Mouse (Mus musculus) hindbrain, embryonic 13.5 days (tissue): ENCODE data around the gene Cacng2. TPM values are rescaled to one million over a fixed set of nuclear protein-coding genes. Genes with fewer than 3 reads are reported as not detected.

Experiments used
- ATAC-seq: fragments of 200-750 bp; cut with Nextera tagmentation; 2 replicates; pipeline ENCODE4 v1.8.0; 2017; ENCODE audit warnings: moderate TSS enrichment; ENCODE audit not compliant: low FRiP score
- H3K27ac ChIP-seq: fragments of 300-500 bp; sonication (generic); 2 replicates; pipeline ENCODE4 v1.5.1; 2015; ENCODE audit warnings: inconsistent platforms, mild to moderate bottlenecking, moderate library complexity
- H3K27me3 ChIP-seq: fragments of 300-500 bp; sonication (generic); 2 replicates; pipeline ENCODE4 v1.6.1; 2015; ENCODE audit warnings: mild to moderate bottlenecking, inconsistent platforms
- H3K36me3 ChIP-seq: fragments of 300-500 bp; sonication (generic); 2 replicates; pipeline ENCODE4 v1.6.1; 2015; ENCODE audit warnings: mild to moderate bottlenecking, inconsistent platforms
- H3K4me1 ChIP-seq: fragments of 300-500 bp; sonication (generic); replicated peaks from 2 replicates; pipeline ENCODE4 v1.6.1; 2015; ENCODE audit warnings: inconsistent platforms
- H3K4me2 ChIP-seq: fragments of 300-500 bp; sonication (generic); 2 replicates; pipeline ENCODE4 v1.6.1; 2015; ENCODE audit warnings: inconsistent platforms, mild to moderate bottlenecking, moderate library complexity
- H3K4me3 ChIP-seq: fragments of 300-500 bp; sonication (generic); 2 replicates; pipeline ENCODE4 v1.5.1; 2015; ENCODE audit warnings: mild to moderate bottlenecking, inconsistent platforms
- H3K9ac ChIP-seq: fragments of 300-500 bp; sonication (generic); 2 replicates; pipeline ENCODE4 v1.6.1; 2015; ENCODE audit warnings: mild to moderate bottlenecking, inconsistent platforms
- H3K9me3 ChIP-seq: fragments of 300-500 bp; sonication (generic); 2 replicates; pipeline ENCODE4 v1.6.1; 2016; ENCODE audit warnings: inconsistent platforms
- WGBS: fragments of 180-500 bp; shearing (Covaris S2); methylation state at CpG from one replicate; pipeline ENCODE4 v1.1.7; 2015; 5-methylcytosine and 5-hydroxymethylcytosine counted together
- polyA plus RNA-seq: library from polyadenylated mRNA; unstranded; fragments of >200 nt; fragmentation: Nextera tagmentation; extraction: Ambion mirVana; gene quantifications from 2 replicates; pipeline ENCODE4 v1.2.1, GENCODE M21; 2015

The Cacng2 gene
- polyA plus RNA-seq, 1 experiment from 2014 or later: 10.5 TPM

- peaks cover 33% of the 10 kb centered on the region for H3K4me1 ChIP-seq
- no peak overlapping the region for H3K27ac ChIP-seq
- no peaks in the 10 kb centered on the region for H3K36me3 ChIP-seq
- H3K27me3 ChIP-seq: no peaks in the 10 kb centered on the region
- no peak overlapping the region for H3K4me2 ChIP-seq
- 81% methylated on average over 4 of the region's 4 CpGs for WGBS
- no peaks in the 10 kb centered on the region for H3K9me3 ChIP-seq
- H3K4me3 ChIP-seq: no peak overlapping the region
- H3K9ac ChIP-seq: no peak overlapping the region
- ATAC-seq: no peak
Measured at GRCm38 (mm10) chr15:78080326-78080725, 39.5 kb downstream of the Cacng2 start.

GRCm38 (mm10) chr15:78078776-78079628, 40.8 kb downstream of the Cacng2 start:
- Histone ChIP-seq H3K4me1 (peaks cover 33% of the 10 kb centered on the region), H3K36me3 (no peaks in the 10 kb centered on the region), H3K4me3 (no peak overlapping the region), H3K27ac (peak overlapping the region; percentile 50; the same call in 1 of the 2 replicates), H3K27me3 (no peaks in the 10 kb centered on the region), H3K9me3 (no peaks in the 10 kb centered on the region), H3K4me2 (no peak overlapping the region), H3K9ac (no peak overlapping the region)
- WGBS: 70% methylated on average over 15 of the region's 15 CpGs
- peak; percentile 31; the same call in 1 of the 2 replicates for ATAC-seq

- Histone ChIP-seq H3K4me1 (peaks cover 28% of the 10 kb centered on the region), H3K27me3 (no peaks in the 10 kb centered on the region), H3K4me3 (no peak overlapping the region), H3K36me3 (no peaks in the 10 kb centered on the region), H3K4me2 (no peak overlapping the region), H3K9me3 (no peaks in the 10 kb centered on the region), H3K27ac (peak overlapping the region; percentile 50; the same call in 1 of the 2 replicates), H3K9ac (no peak overlapping the region)
- ATAC-seq: 0 out of 2 replicates have a peak, but pooled peaks have one; percentile 5
- WGBS: 66% methylated on average over 4 of the region's 5 CpGs
Measured at GRCm38 (mm10) chr15:78078206-78078605, 41.6 kb downstream of the Cacng2 start.

GRCm38 (mm10) chr15:78075921-78076320, 43.9 kb downstream of the Cacng2 start:
- no peak for ATAC-seq
- Histone ChIP-seq H3K4me1 (peaks cover 8% of the 10 kb centered on the region; the same call in 1 of the 2 replicates), H3K36me3 (no peaks in the 10 kb centered on the region), H3K9me3 (no peaks in the 10 kb centered on the region), H3K4me2 (no peak overlapping the region), H3K27me3 (no peaks in the 10 kb centered on the region), H3K4me3 (no peak overlapping the region), H3K9ac (no peak overlapping the region), H3K27ac (no peak overlapping the region)
- 49% methylated on average over 3 of the region's 3 CpGs for WGBS

GRCm38 (mm10) chr15:78073109-78073508, 46.7 kb downstream of the Cacng2 start:
- Histone ChIP-seq H3K9ac (no peak overlapping the region), H3K36me3 (no peaks in the 10 kb centered on the region), H3K4me2 (no peak overlapping the region), H3K27me3 (no peaks in the 10 kb centered on the region), H3K4me1 (no peaks in the 10 kb centered on the region), H3K4me3 (no peak overlapping the region), H3K27ac (no peak overlapping the region), H3K9me3 (no peaks in the 10 kb centered on the region)
- no peak for ATAC-seq
- WGBS: 88% methylated on average over 7 of the region's 7 CpGs

- Histone ChIP-seq H3K27ac (no peak overlapping the region), H3K9ac (no peak overlapping the region), H3K36me3 (no peaks in the 10 kb centered on the region), H3K4me1 (peaks cover 35% of the 10 kb centered on the region), H3K27me3 (no peaks in the 10 kb centered on the region), H3K9me3 (no peaks in the 10 kb centered on the region), H3K4me2 (no peak overlapping the region), H3K4me3 (no peak overlapping the region)
- ATAC-seq: no peak
- WGBS: 4% methylated on average over 5 of the region's 5 CpGs
Measured at GRCm38 (mm10) chr15:78066475-78066874, 53.4 kb downstream of the Cacng2 start.

- Histone ChIP-seq H3K4me2 (no peak overlapping the region), H3K36me3 (no peaks in the 10 kb centered on the region), H3K9ac (peak overlapping the region; percentile 20; the same call in 1 of the 2 replicates), H3K9me3 (no peaks in the 10 kb centered on the region), H3K27me3 (no peaks in the 10 kb centered on the region), H3K27ac (no peak overlapping the region), H3K4me1 (peaks cover 35% of the 10 kb centered on the region), H3K4me3 (no peak overlapping the region)
- WGBS: 11% methylated on average over 5 of the region's 5 CpGs
- ATAC-seq: 0 out of 2 replicates have a peak, but pooled peaks have one; percentile 5
Measured at GRCm38 (mm10) chr15:78065541-78065940, 54.3 kb downstream of the Cacng2 start.

- no peak for ATAC-seq
- Histone ChIP-seq H3K4me2 (no peak overlapping the region), H3K9me3 (no peaks in the 10 kb centered on the region), H3K27me3 (no peaks in the 10 kb centered on the region), H3K36me3 (no peaks in the 10 kb centered on the region), H3K4me3 (no peak overlapping the region), H3K27ac (peak overlapping the region; percentile 77), H3K9ac (no peak overlapping the region), H3K4me1 (peaks cover 35% of the 10 kb centered on the region)
- 55% methylated on average over 6 of the region's 6 CpGs for WGBS
Measured at GRCm38 (mm10) chr15:78064340-78064739, 55.5 kb downstream of the Cacng2 start.

GRCm38 (mm10) chr15:78062467-78062866, 57.4 kb downstream of the Cacng2 start:
- Histone ChIP-seq H3K27me3 (no peaks in the 10 kb centered on the region), H3K4me2 (no peak overlapping the region), H3K4me1 (peaks cover 35% of the 10 kb centered on the region), H3K27ac (no peak overlapping the region), H3K9me3 (no peaks in the 10 kb centered on the region), H3K9ac (no peak overlapping the region), H3K4me3 (no peak overlapping the region), H3K36me3 (no peaks in the 10 kb centered on the region)
- WGBS: 72% methylated on average over 14 of the region's 14 CpGs
- 0 out of 2 replicates have a peak, but pooled peaks have one; percentile 21 for ATAC-seq

- Histone ChIP-seq H3K36me3 (no peaks in the 10 kb centered on the region), H3K4me3 (no peak overlapping the region), H3K27ac (no peak overlapping the region), H3K4me1 (no peaks in the 10 kb centered on the region), H3K27me3 (no peaks in the 10 kb centered on the region), H3K9me3 (no peaks in the 10 kb centered on the region), H3K4me2 (no peak overlapping the region), H3K9ac (no peak overlapping the region)
- no peak for ATAC-seq
- 63% methylated on average over 1 of the region's 1 CpGs for WGBS
Measured at GRCm38 (mm10) chr15:78056930-78057329, 62.9 kb downstream of the Cacng2 start.

GRCm38 (mm10) chr15:78050682-78051081, 69.1 kb downstream of the Cacng2 start:
- no peak overlapping the region for H3K27ac ChIP-seq
- no peak overlapping the region for H3K9ac ChIP-seq
- no peaks in the 10 kb centered on the region for H3K9me3 ChIP-seq
- 91% methylated on average over 10 of the region's 10 CpGs for WGBS
- no peak for ATAC-seq
- H3K4me2 ChIP-seq: no peak overlapping the region
- H3K27me3 ChIP-seq: no peaks in the 10 kb centered on the region
- no peak overlapping the region for H3K4me3 ChIP-seq
- H3K4me1 ChIP-seq: 0 out of 2 replicates have a peak, but pooled peaks cover 2% of the 10 kb centered on the region
- no peaks in the 10 kb centered on the region for H3K36me3 ChIP-seq

GRCm38 (mm10) chr15:78049933-78050332, 69.9 kb downstream of the Cacng2 start:
- Histone ChIP-seq H3K4me1 (0 out of 2 replicates have a peak, but pooled peaks cover 3% of the 10 kb centered on the region), H3K27me3 (no peaks in the 10 kb centered on the region), H3K9me3 (no peaks in the 10 kb centered on the region), H3K4me3 (no peak overlapping the region), H3K9ac (no peak overlapping the region), H3K4me2 (no peak overlapping the region), H3K27ac (no peak overlapping the region), H3K36me3 (no peaks in the 10 kb centered on the region)
- no peak for ATAC-seq
- WGBS: 85% methylated on average over 2 of the region's 2 CpGs

GRCm38 (mm10) chr15:78045842-78046241, 74.0 kb downstream of the Cacng2 start:
- no peaks in the 10 kb centered on the region for H3K9me3 ChIP-seq
- WGBS: 75% methylated on average over 7 of the region's 7 CpGs
- H3K4me2 ChIP-seq: no peak overlapping the region
- 0 out of 2 replicates have a peak, but pooled peaks cover 3% of the 10 kb centered on the region for H3K4me1 ChIP-seq
- H3K4me3 ChIP-seq: no peak overlapping the region
- ATAC-seq: no peak
- no peaks in the 10 kb centered on the region for H3K27me3 ChIP-seq
- no peak overlapping the region for H3K9ac ChIP-seq
- no peak overlapping the region for H3K27ac ChIP-seq
- no peaks in the 10 kb centered on the region for H3K36me3 ChIP-seq
